Mouse (Mus musculus): ENCODE results near the gene Trub1. TPM values are rescaled to one million over a fixed set of nuclear protein-coding genes. Genes with fewer than 3 reads are reported as not detected.

The Trub1 gene
- polyA plus RNA-seq, 1 experiment from 2014 or later = 17.7 TPM

DNA sequence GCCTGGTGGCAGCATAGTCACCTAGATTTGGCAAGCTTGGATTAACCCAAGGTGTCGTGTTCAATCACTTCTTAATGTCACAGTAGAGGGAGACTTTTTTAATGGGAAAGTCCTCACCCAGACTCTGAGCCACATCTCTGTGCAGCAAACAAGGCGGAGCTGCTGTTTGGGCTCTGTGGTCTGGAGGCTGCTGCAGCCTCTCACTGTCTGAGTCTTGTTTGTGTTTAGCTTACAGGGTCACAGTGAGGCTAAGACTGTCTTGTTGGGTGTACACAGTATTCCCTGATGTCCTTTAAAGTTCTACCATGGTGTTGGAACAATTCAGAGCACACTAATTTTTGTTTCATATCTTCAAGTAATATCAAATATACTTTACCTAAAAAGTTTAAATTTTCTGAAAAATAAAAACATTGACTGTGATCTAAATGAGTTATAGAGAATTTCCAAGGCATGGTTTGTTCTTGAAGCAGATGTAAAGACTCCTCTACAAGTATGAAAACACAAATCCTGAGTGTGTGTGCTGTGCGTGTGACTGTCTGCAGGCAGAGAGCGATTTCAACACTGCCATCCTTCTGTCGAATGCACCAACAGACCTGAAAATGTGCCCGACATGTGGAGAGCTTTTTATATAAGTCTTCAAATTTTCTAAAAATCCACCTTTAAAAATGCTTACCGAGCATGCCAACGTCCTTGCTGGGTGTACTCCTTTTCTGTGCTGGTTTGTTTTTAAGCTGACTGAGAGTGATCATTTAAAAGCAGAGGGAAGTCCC is 27.4 kb downstream of the Trub1 start:
- Histone ChIP-seq H3K27me3 (replicated peaks) (no peaks in the 10 kb centered on the region), H3K9me3 (no peaks in the 10 kb centered on the region), H3K4me3 (no peak overlapping the region), H3K9ac (no peak overlapping the region), H3K4me1 (no peaks in the 10 kb centered on the region), H3K4me2 (replicated peaks) (no peak overlapping the region), H3K27ac (no peak overlapping the region), H3K36me3 (no peaks in the 10 kb centered on the region)
- 81% methylated on average over 8 of the region's 8 CpGs for WGBS
- ATAC-seq (ENCODE audit: low FRiP score, low read depth) = no peak

- ATAC-seq (ENCODE audit: low FRiP score, low read depth) = no peak
- H3K4me1 ChIP-seq = no peaks in the 10 kb centered on the region
- no peaks in the 10 kb centered on the region for H3K36me3 ChIP-seq
- H3K27me3 ChIP-seq (replicated peaks) = no peaks in the 10 kb centered on the region
- 92% methylated on average over 6 of the region's 6 CpGs for WGBS
- H3K9ac ChIP-seq = no peak overlapping the region
- no peak overlapping the region for H3K27ac ChIP-seq
- no peaks in the 10 kb centered on the region for H3K9me3 ChIP-seq
- H3K4me2 ChIP-seq (replicated peaks) = no peak overlapping the region
- no peak overlapping the region for H3K4me3 ChIP-seq
Observed at GRCm38 (mm10) chr19:57481743-57482259, 29.1 kb downstream of the Trub1 start.

GRCm38 (mm10) chr19:57482815-57483214 is 30.1 kb downstream of the Trub1 start:
- no peak for ATAC-seq (ENCODE audit: low FRiP score, low read depth)
- Histone ChIP-seq H3K27ac (no peak overlapping the region), H3K27me3 (replicated peaks) (no peaks in the 10 kb centered on the region), H3K9ac (no peak overlapping the region), H3K9me3 (no peaks in the 10 kb centered on the region), H3K36me3 (no peaks in the 10 kb centered on the region), H3K4me1 (peaks cover under 1% of the 10 kb centered on the region; the same call in 1 of the 2 replicates), H3K4me2 (replicated peaks) (no peak overlapping the region), H3K4me3 (no peak overlapping the region)
- WGBS = 88% methylated on average over 8 of the region's 8 CpGs

GRCm38 (mm10) chr19:57487051-57487658 is 34.4 kb downstream of the Trub1 start:
- no peak for ATAC-seq (ENCODE audit: low FRiP score, low read depth)
- Histone ChIP-seq H3K27ac (no peak overlapping the region), H3K4me3 (no peak overlapping the region), H3K27me3 (replicated peaks) (no peaks in the 10 kb centered on the region), H3K36me3 (no peaks in the 10 kb centered on the region), H3K9me3 (no peaks in the 10 kb centered on the region), H3K4me1 (peaks cover 14% of the 10 kb centered on the region; the same call in 1 of the 2 replicates), H3K4me2 (replicated peaks) (peak overlapping the region; percentile 25; the same call in 1 of the 2 replicates), H3K9ac (no peak overlapping the region; the same call in 1 of the 2 replicates)
- WGBS = 64% methylated on average over 13 of the region's 13 CpGs

GRCm38 (mm10) chr19:57489527-57489926 is 36.8 kb downstream of the Trub1 start:
- Histone ChIP-seq H3K4me2 (replicated peaks) (no peak overlapping the region), H3K36me3 (no peaks in the 10 kb centered on the region), H3K9me3 (no peaks in the 10 kb centered on the region), H3K27ac (no peak overlapping the region), H3K4me3 (no peak overlapping the region), H3K27me3 (replicated peaks) (no peaks in the 10 kb centered on the region), H3K9ac (no peak overlapping the region), H3K4me1 (peaks cover 14% of the 10 kb centered on the region; the same call in 1 of the 2 replicates)
- 84% methylated on average over 7 of the region's 7 CpGs for WGBS
- ATAC-seq (ENCODE audit: low FRiP score, low read depth) = no peak

- peak; percentile 89 for ATAC-seq (ENCODE audit: low FRiP score, low read depth)
- H3K9ac ChIP-seq = no peak overlapping the region
- no peaks in the 10 kb centered on the region for H3K36me3 ChIP-seq
- no peak overlapping the region; the same call in 1 of the 2 replicates for H3K27ac ChIP-seq
- 4% methylated on average over 8 of the region's 8 CpGs for WGBS
- H3K4me1 ChIP-seq = peaks cover 14% of the 10 kb centered on the region; the same call in 1 of the 2 replicates
- H3K4me3 ChIP-seq = no peak overlapping the region
- no peaks in the 10 kb centered on the region for H3K9me3 ChIP-seq
- H3K27me3 ChIP-seq (replicated peaks) = no peaks in the 10 kb centered on the region
- H3K4me2 ChIP-seq (replicated peaks) = peak overlapping the region; percentile 27
Observed at GRCm38 (mm10) chr19:57491030-57491429, 38.3 kb downstream of the Trub1 start.

DNA sequence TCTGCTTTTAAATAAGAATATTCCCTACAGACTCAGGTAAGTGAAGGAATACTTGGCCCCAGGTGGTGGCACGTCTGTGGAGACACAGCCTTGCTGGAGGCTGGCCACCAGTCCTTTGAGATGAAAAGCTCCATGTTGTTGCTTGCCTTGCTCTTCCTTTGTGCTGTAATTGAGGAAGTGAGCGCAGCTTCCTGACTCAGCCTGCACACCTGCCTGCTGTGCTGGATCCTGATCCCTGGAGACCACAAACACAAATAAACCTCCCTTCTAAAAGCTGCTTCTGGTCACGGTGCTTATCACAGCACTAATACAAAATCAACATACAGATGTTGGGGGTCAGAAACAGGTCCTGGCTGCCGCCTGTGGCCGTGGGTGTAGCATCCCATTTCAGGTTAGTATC is 41.3 kb downstream of the Trub1 start:
- H3K4me1 ChIP-seq = peaks cover 11% of the 10 kb centered on the region; the same call in 1 of the 2 replicates
- WGBS = 86% methylated on average over 5 of the region's 5 CpGs

GRCm38 (mm10) chr19:57498110-57498743 is 45.5 kb downstream of the Trub1 start:
- Histone ChIP-seq H3K4me3 (no peak overlapping the region), H3K4me2 (replicated peaks) (no peak overlapping the region), H3K4me1 (no peaks in the 10 kb centered on the region), H3K9ac (no peak overlapping the region), H3K9me3 (no peaks in the 10 kb centered on the region), H3K27me3 (replicated peaks) (no peaks in the 10 kb centered on the region), H3K36me3 (no peaks in the 10 kb centered on the region), H3K27ac (no peak overlapping the region)
- 79% methylated on average over 10 of the region's 10 CpGs for WGBS
- no peak for ATAC-seq (ENCODE audit: low FRiP score, low read depth)

More for the DNA sequence above, 41.3 kb downstream of the Trub1 start:
- Histone ChIP-seq H3K27me3 (replicated peaks) (no peaks in the 10 kb centered on the region), H3K9ac (no peak overlapping the region), H3K36me3 (no peaks in the 10 kb centered on the region), H3K4me2 (replicated peaks) (no peak overlapping the region), H3K9me3 (no peaks in the 10 kb centered on the region), H3K4me3 (no peak overlapping the region), H3K27ac (no peak overlapping the region)
- ATAC-seq (ENCODE audit: low FRiP score, low read depth) = no peak

DNA sequence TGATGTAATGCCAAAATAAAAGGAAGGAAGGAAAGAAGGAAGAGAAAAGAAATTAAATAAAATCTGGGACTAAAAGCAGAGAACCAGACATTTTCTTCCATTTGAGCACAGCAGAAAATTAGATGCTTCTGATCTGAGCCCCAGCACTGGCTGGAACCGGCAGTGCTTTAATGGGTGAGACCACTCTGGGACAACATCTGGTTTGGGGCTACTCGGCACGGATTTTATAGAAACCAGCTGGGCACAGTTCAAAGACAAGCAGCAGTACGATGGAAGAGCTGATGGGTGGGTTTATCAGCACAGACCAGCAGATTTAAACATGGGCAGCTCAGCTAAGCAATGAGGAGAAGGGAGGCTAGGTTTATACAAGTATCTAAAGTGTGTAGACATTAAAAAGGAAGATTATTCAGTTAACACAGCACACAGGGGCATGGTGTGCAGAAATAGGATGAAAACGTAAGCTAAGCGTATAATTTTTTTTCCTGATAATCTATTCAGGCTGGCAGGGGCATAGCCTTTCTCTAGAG is 46.2 kb downstream of the Trub1 start:
- 73% methylated on average over 6 of the region's 6 CpGs for WGBS
- no peak overlapping the region for H3K27ac ChIP-seq
- no peak for ATAC-seq (ENCODE audit: low FRiP score, low read depth)
- no peak overlapping the region for H3K4me2 ChIP-seq (replicated peaks)
- H3K9ac ChIP-seq = no peak overlapping the region
- no peaks in the 10 kb centered on the region for H3K27me3 ChIP-seq (replicated peaks)
- no peaks in the 10 kb centered on the region for H3K9me3 ChIP-seq
- no peaks in the 10 kb centered on the region for H3K36me3 ChIP-seq
- no peaks in the 10 kb centered on the region for H3K4me1 ChIP-seq
- no peak overlapping the region for H3K4me3 ChIP-seq

- 91% methylated on average over 5 of the region's 5 CpGs for WGBS
Observed at GRCm38 (mm10) chr19:57500254-57500653, 47.5 kb downstream of the Trub1 start.

DNA sequence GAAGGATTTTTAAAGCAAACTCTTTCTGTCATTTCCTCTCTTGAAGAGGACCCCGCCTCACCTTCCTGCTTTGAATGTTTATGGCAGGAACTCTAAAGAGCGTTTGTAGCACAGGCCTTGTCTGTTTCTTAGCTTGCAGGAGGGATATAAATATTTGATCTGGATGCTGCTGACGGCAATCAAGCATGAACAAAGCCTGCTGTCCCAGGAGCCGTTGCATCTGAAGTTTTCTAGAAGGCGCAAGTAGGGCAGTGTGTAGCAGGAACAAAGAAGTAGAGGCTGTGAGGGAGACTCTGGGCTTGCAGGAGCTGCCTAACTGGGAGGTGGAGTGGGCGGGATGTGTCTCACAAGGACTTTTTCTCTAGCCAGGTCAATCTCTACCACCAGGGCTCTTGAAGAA is 50.4 kb downstream of the Trub1 start:
- H3K27ac ChIP-seq = no peak overlapping the region

More at GRCm38 (mm10) chr19:57500254-57500653, 47.5 kb downstream of the Trub1 start:
- H3K4me3 ChIP-seq = no peak overlapping the region
- H3K36me3 ChIP-seq = no peaks in the 10 kb centered on the region
- H3K4me2 ChIP-seq (replicated peaks) = no peak overlapping the region
- H3K27me3 ChIP-seq (replicated peaks) = no peaks in the 10 kb centered on the region
- no peak for ATAC-seq (ENCODE audit: low FRiP score, low read depth)
- no peak overlapping the region for H3K9ac ChIP-seq
- no peaks in the 10 kb centered on the region for H3K4me1 ChIP-seq
- H3K27ac ChIP-seq = no peak overlapping the region
- H3K9me3 ChIP-seq = no peaks in the 10 kb centered on the region

More for the DNA sequence above, 50.4 kb downstream of the Trub1 start:
- H3K36me3 ChIP-seq = no peaks in the 10 kb centered on the region
- 61% methylated on average over 6 of the region's 6 CpGs for WGBS
- H3K27me3 ChIP-seq (replicated peaks) = no peaks in the 10 kb centered on the region
- no peak overlapping the region for H3K9ac ChIP-seq
- no peaks in the 10 kb centered on the region for H3K9me3 ChIP-seq
- no peak for ATAC-seq (ENCODE audit: low FRiP score, low read depth)
- H3K4me2 ChIP-seq (replicated peaks) = no peak overlapping the region
- no peaks in the 10 kb centered on the region for H3K4me1 ChIP-seq
- H3K4me3 ChIP-seq = no peak overlapping the region

All from neural tube, embryonic 12.5 days (tissue).